Mouse (Mus musculus): ENCODE measurements around the gene Ppia. TPM values are rescaled to one million over a fixed set of nuclear protein-coding genes. Genes with fewer than 3 reads are reported as not detected.
A peak's percentile ranks its signal among the peaks of the same experiment; 100 is the strongest.
"Not testable (repeated sequence)": the region's sequence is repeated elsewhere in the genome, so short reads cannot be mapped to it uniquely, and the experiment has no call there.

The Ppia gene
- polyA plus RNA-seq, 1 experiment = 276 TPM

- WGBS = 10% methylated on average over 5 of the region's 5 CpGs
- H3K27ac ChIP-seq (ENCODE audit: insufficient read depth, low read depth, low read length) = no peak overlapping the region
- no peak overlapping the region for H3K4me3 ChIP-seq (ENCODE audit: low read depth, low read length)
- H3K4me1 ChIP-seq (ENCODE audit: control insufficient read depth, insufficient read depth, insufficient read length, low read length) = peaks cover 4% of the 10 kb centered on the region; the same call in 1 of the 2 replicates
- no peak for TF ChIP-seq POLR2A (IDR thresholded peaks at IDR 0.05; ENCODE audit: low read depth, low read length)
- TF ChIP-seq CTCF (IDR thresholded peaks at IDR 0.05; ENCODE audit: extremely low read depth, insufficient read length, insufficient replicate concordance, low read depth, low read length) = peak; percentile 88; the same call in 1 of the 2 replicates
- H3K36me3 ChIP-seq (ENCODE audit: control insufficient read depth, insufficient read depth, low read length) = no peaks in the 10 kb centered on the region
- H3K27me3 ChIP-seq (ENCODE audit: control insufficient read depth, insufficient read depth, low read length) = no peaks in the 10 kb centered on the region
These were observed 3.6 kb upstream of the Ppia start for GRCm38 (mm10) chr11:6411684-6412083.

GRCm38 (mm10) chr11:6413264-6413663 is 2.0 kb upstream of the Ppia start:
- Histone ChIP-seq H3K27ac (ENCODE audit: insufficient read depth, low read depth, low read length) (no peak overlapping the region), H3K4me3 (ENCODE audit: low read depth, low read length) (no peak overlapping the region), H3K27me3 (ENCODE audit: control insufficient read depth, insufficient read depth, low read length) (no peaks in the 10 kb centered on the region), H3K36me3 (ENCODE audit: control insufficient read depth, insufficient read depth, low read length) (no peaks in the 10 kb centered on the region), H3K4me1 (ENCODE audit: control insufficient read depth, insufficient read depth, insufficient read length, low read length) (peaks cover 4% of the 10 kb centered on the region; the same call in 1 of the 2 replicates)
- TF ChIP-seq CTCF (IDR thresholded peaks at IDR 0.05; ENCODE audit: extremely low read depth, insufficient read length, insufficient replicate concordance, low read depth, low read length) (no peak), POLR2A (IDR thresholded peaks at IDR 0.05; ENCODE audit: low read depth, low read length) (no peak)
- WGBS = 97% methylated on average over 8 of the region's 12 CpGs

- Histone ChIP-seq H3K4me3 (ENCODE audit: low read depth, low read length) (peak overlapping the region; percentile 91), H3K4me1 (ENCODE audit: control insufficient read depth, insufficient read depth, insufficient read length, low read length) (peaks cover 4% of the 10 kb centered on the region; the same call in 1 of the 2 replicates), H3K27me3 (ENCODE audit: control insufficient read depth, insufficient read depth, low read length) (no peaks in the 10 kb centered on the region), H3K36me3 (ENCODE audit: control insufficient read depth, insufficient read depth, low read length) (peaks cover 20% of the 10 kb centered on the region), H3K27ac (ENCODE audit: insufficient read depth, low read depth, low read length) (peak overlapping the region; percentile 90)
- WGBS = under 1% methylated on average over 102 of the region's 102 CpGs
- peak; percentile 91 for TF ChIP-seq POLR2A (IDR thresholded peaks at IDR 0.05; ENCODE audit: low read depth, low read length)
- no peak for TF ChIP-seq CTCF (IDR thresholded peaks at IDR 0.05; ENCODE audit: extremely low read depth, insufficient read length, insufficient replicate concordance, low read depth, low read length)
These were observed 535 bp downstream of the Ppia start for GRCm38 (mm10) chr11:6415551-6416404.

GRCm38 (mm10) chr11:6416405-6417034 is 1.3 kb downstream of the Ppia start:
- H3K27ac ChIP-seq (ENCODE audit: insufficient read depth, low read depth, low read length) = peak overlapping the region; percentile 90
- TF ChIP-seq CTCF (IDR thresholded peaks at IDR 0.05; ENCODE audit: extremely low read depth, insufficient read length, insufficient replicate concordance, low read depth, low read length) = no peak
- no peak for TF ChIP-seq POLR2A (IDR thresholded peaks at IDR 0.05; ENCODE audit: low read depth, low read length)
- WGBS = under 1% methylated on average over 30 of the region's 30 CpGs
- H3K4me1 ChIP-seq (ENCODE audit: control insufficient read depth, insufficient read depth, insufficient read length, low read length) = peaks cover 4% of the 10 kb centered on the region; the same call in 1 of the 2 replicates
- H3K4me3 ChIP-seq (ENCODE audit: low read depth, low read length) = peak overlapping the region; percentile 91
- no peaks in the 10 kb centered on the region for H3K27me3 ChIP-seq (ENCODE audit: control insufficient read depth, insufficient read depth, low read length)
- peaks cover 22% of the 10 kb centered on the region for H3K36me3 ChIP-seq (ENCODE audit: control insufficient read depth, insufficient read depth, low read length)

- H3K4me1 ChIP-seq (ENCODE audit: control insufficient read depth, insufficient read depth, insufficient read length, low read length) = peaks cover 4% of the 10 kb centered on the region; the same call in 1 of the 2 replicates
- peak overlapping the region; percentile 91; the same call in 1 of the 2 replicates for H3K4me3 ChIP-seq (ENCODE audit: low read depth, low read length)
- peaks cover 23% of the 10 kb centered on the region for H3K36me3 ChIP-seq (ENCODE audit: control insufficient read depth, insufficient read depth, low read length)
- TF ChIP-seq POLR2A (IDR thresholded peaks at IDR 0.05; ENCODE audit: low read depth, low read length) = no peak
- WGBS = 8% methylated on average over 2 of the region's 2 CpGs
- no peak overlapping the region for H3K27ac ChIP-seq (ENCODE audit: insufficient read depth, low read depth, low read length)
- no peaks in the 10 kb centered on the region for H3K27me3 ChIP-seq (ENCODE audit: control insufficient read depth, insufficient read depth, low read length)
These were observed 1.8 kb downstream of the Ppia start for GRCm38 (mm10) chr11:6417069-6417468.

- Histone ChIP-seq H3K27me3 (ENCODE audit: control insufficient read depth, insufficient read depth, low read length) (no peaks in the 10 kb centered on the region), H3K4me1 (ENCODE audit: control insufficient read depth, insufficient read depth, insufficient read length, low read length) (peaks cover 4% of the 10 kb centered on the region; the same call in 1 of the 2 replicates), H3K27ac (ENCODE audit: insufficient read depth, low read depth, low read length) (no peak overlapping the region), H3K4me3 (ENCODE audit: low read depth, low read length) (no peak overlapping the region), H3K36me3 (ENCODE audit: control insufficient read depth, insufficient read depth, low read length) (peaks cover 23% of the 10 kb centered on the region)
- TF ChIP-seq POLR2A (IDR thresholded peaks at IDR 0.05; ENCODE audit: low read depth, low read length) = no peak
- no peak for TF ChIP-seq CTCF (IDR thresholded peaks at IDR 0.05; ENCODE audit: extremely low read depth, insufficient read length, insufficient replicate concordance, low read depth, low read length)
These were observed 2.2 kb downstream of the Ppia start for GRCm38 (mm10) chr11:6417490-6417889.

GRCm38 (mm10) chr11:6418751-6419150 is 3.5 kb downstream of the Ppia start:
- Histone ChIP-seq H3K4me3 (ENCODE audit: low read depth, low read length) (no peak overlapping the region), H3K27me3 (ENCODE audit: control insufficient read depth, insufficient read depth, low read length) (no peaks in the 10 kb centered on the region), H3K4me1 (ENCODE audit: control insufficient read depth, insufficient read depth, insufficient read length, low read length) (peaks cover 4% of the 10 kb centered on the region; the same call in 1 of the 2 replicates), H3K36me3 (ENCODE audit: control insufficient read depth, insufficient read depth, low read length) (peaks cover 31% of the 10 kb centered on the region), H3K27ac (ENCODE audit: insufficient read depth, low read depth, low read length) (no peak overlapping the region)
- TF ChIP-seq POLR2A (IDR thresholded peaks at IDR 0.05; ENCODE audit: low read depth, low read length) (no peak), CTCF (IDR thresholded peaks at IDR 0.05; ENCODE audit: extremely low read depth, insufficient read length, insufficient replicate concordance, low read depth, low read length) (no peak)
- 69% methylated on average over 5 of the region's 5 CpGs for WGBS

- WGBS = 49% methylated on average over 4 of the region's 4 CpGs
- H3K36me3 ChIP-seq (ENCODE audit: control insufficient read depth, insufficient read depth, low read length) = peaks cover 31% of the 10 kb centered on the region
- not testable (repeated sequence) for H3K4me3 ChIP-seq (ENCODE audit: low read depth, low read length); H3K27me3 ChIP-seq (ENCODE audit: control insufficient read depth, insufficient read depth, low read length); H3K27ac ChIP-seq (ENCODE audit: insufficient read depth, low read depth, low read length); H3K4me1 ChIP-seq (ENCODE audit: control insufficient read depth, insufficient read depth, insufficient read length, low read length)
These were observed 3.9 kb downstream of the Ppia start for GRCm38 (mm10) chr11:6419156-6419555.

Data from small intestine, adult 2 months (tissue).